Mouse (Mus musculus) midbrain, embryonic 13.5 days (tissue): ENCODE results near the gene Fads1. TPM values are rescaled to one million over a fixed set of nuclear protein-coding genes. Genes with fewer than 3 reads are reported as not detected.

Experiments used
- ATAC-seq: fragments of 200-750 bp; cut with Nextera tagmentation; 2 replicates; pipeline ENCODE4 v1.8.0; 2017; ENCODE audit warnings: mild to moderate bottlenecking, moderate TSS enrichment, moderate library complexity
- H3K27ac ChIP-seq: fragments of 300-500 bp; sonication (generic); 2 replicates; pipeline ENCODE4 v1.5.1; 2015; ENCODE audit warnings: inconsistent platforms, mild to moderate bottlenecking, moderate library complexity
- H3K27me3 ChIP-seq: fragments of 300-500 bp; sonication (generic); 2 replicates; pipeline ENCODE4 v1.6.1; 2015; ENCODE audit warnings: mild to moderate bottlenecking, inconsistent platforms
- H3K36me3 ChIP-seq: fragments of 300-500 bp; sonication (generic); 2 replicates; pipeline ENCODE4 v1.6.1; 2015; ENCODE audit warnings: mild to moderate bottlenecking, inconsistent platforms
- H3K4me1 ChIP-seq: fragments of 300-500 bp; sonication (generic); replicated peaks from 2 replicates; pipeline ENCODE4 v1.6.1; 2015; ENCODE audit warnings: inconsistent platforms
- H3K4me2 ChIP-seq: fragments of 300-500 bp; sonication (generic); replicated peaks from 2 replicates; pipeline ENCODE4 v1.6.1; 2015; ENCODE audit warnings: moderate library complexity, mild to moderate bottlenecking, inconsistent platforms
- H3K4me3 ChIP-seq: fragments of 300-500 bp; sonication (generic); replicated peaks from 2 replicates; pipeline ENCODE4 v1.5.1; 2015; ENCODE audit warnings: mild to moderate bottlenecking, inconsistent platforms
- H3K9ac ChIP-seq: fragments of 300-500 bp; sonication (generic); replicated peaks from 2 replicates; pipeline ENCODE4 v1.6.1; 2015; ENCODE audit warnings: mild to moderate bottlenecking, inconsistent platforms
- H3K9me3 ChIP-seq: fragments of 300-500 bp; sonication (generic); 2 replicates; pipeline ENCODE4 v1.6.1; 2016; ENCODE audit warnings: mild to moderate bottlenecking, inconsistent platforms
- WGBS: fragments of 180-500 bp; shearing (Covaris S2); methylation state at CpG from one replicate; pipeline ENCODE4 v1.1.7; 2015; 5-methylcytosine and 5-hydroxymethylcytosine counted together
- polyA plus RNA-seq: library from polyadenylated mRNA; unstranded; fragments of >200 nt; fragmentation: Nextera tagmentation; extraction: Ambion mirVana; gene quantifications from 2 replicates; pipeline ENCODE4 v1.2.1, GENCODE M21; 2015

Gene Fads1
- polyA plus RNA-seq, 1 experiment from 2014 or later: 173 TPM

DNA sequence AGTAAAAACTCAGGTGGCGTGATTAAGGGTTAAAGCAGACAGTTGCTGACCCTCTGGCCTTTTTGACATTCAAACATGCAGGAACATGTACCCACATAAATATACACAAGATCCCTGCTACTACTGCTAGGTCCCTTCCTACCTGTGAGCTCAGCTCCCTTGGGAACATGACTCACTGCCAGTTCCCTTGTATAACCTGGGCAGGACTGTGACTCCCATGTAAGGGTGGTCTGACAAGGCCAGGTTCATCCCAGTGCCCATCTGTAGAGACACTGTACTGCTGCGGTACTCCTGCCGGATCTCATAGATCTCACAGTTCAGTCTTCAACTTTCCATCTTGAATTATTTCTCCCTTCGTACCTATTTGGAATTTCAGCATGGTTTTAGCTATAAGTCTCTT, 14.4 kb downstream of the Fads1 start:
- no peak overlapping the region for H3K4me3 ChIP-seq
- no peak overlapping the region for H3K27ac ChIP-seq
- H3K4me1 ChIP-seq: no peaks in the 10 kb centered on the region
- H3K27me3 ChIP-seq: no peaks in the 10 kb centered on the region
- ATAC-seq: no peak
- no peaks in the 10 kb centered on the region for H3K9me3 ChIP-seq
- WGBS: 92% methylated on average over 4 of the region's 4 CpGs
- no peak overlapping the region for H3K4me2 ChIP-seq
- H3K36me3 ChIP-seq: peaks cover 75% of the 10 kb centered on the region
- H3K9ac ChIP-seq: no peak overlapping the region

DNA sequence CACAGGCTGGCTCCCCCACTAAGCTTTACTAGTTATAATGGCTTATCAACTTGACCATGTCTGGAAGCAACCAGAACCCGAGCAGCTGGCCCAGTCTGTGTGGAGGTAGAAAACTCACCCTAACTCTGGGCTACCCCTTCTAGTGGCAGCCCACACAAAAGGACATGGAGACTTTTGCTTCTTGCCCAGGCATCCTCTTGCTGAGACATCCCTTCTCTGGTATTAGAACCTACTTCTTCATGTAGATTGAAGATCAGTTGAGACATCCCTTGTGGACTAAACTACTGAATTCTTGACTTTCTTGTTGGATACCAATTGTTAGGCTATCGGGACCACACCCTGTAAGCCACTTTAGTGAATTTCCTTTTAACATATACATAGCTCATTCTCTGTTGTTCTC, 15.6 kb downstream of the Fads1 start:
- peaks cover 8% of the 10 kb centered on the region for H3K4me1 ChIP-seq
- no peak overlapping the region for H3K4me3 ChIP-seq
- H3K4me2 ChIP-seq: no peak overlapping the region
- H3K36me3 ChIP-seq: peaks cover 64% of the 10 kb centered on the region
- H3K27me3 ChIP-seq: no peaks in the 10 kb centered on the region
- H3K9ac ChIP-seq: no peak overlapping the region
- H3K27ac ChIP-seq: peak overlapping the region; percentile 7; the same call in 1 of the 2 replicates
- 87% methylated on average over 2 of the region's 2 CpGs for WGBS
- no peaks in the 10 kb centered on the region for H3K9me3 ChIP-seq
- no peak for ATAC-seq

DNA sequence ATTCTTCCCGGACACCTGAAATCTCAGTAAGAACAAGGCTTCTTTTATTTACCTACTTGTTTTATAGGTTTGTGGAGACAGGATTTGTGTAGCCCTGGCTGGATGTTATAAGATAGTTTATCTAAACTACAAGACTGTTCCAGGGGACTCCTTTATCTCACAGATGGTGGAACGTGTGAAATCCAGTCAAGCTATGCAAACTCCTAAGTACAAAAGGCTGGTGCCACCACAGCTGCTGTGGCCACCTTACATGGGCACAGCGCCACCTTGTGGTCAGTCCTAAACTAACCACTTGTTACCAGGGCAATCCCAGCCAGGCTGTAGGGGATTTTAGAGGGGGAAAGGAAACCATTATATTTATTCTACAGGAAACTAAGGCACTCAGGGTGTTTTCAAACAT, 16.0 kb downstream of the Fads1 start:
- H3K4me2 ChIP-seq: no peak overlapping the region
- no peaks in the 10 kb centered on the region for H3K9me3 ChIP-seq
- no peaks in the 10 kb centered on the region for H3K27me3 ChIP-seq
- peaks cover 9% of the 10 kb centered on the region for H3K4me1 ChIP-seq
- H3K4me3 ChIP-seq: no peak overlapping the region
- H3K36me3 ChIP-seq: peaks cover 59% of the 10 kb centered on the region
- ATAC-seq: peak; percentile 35
- H3K9ac ChIP-seq: no peak overlapping the region
- 30% methylated on average over 3 of the region's 3 CpGs for WGBS
- peak overlapping the region; percentile 7; the same call in 1 of the 2 replicates for H3K27ac ChIP-seq

DNA sequence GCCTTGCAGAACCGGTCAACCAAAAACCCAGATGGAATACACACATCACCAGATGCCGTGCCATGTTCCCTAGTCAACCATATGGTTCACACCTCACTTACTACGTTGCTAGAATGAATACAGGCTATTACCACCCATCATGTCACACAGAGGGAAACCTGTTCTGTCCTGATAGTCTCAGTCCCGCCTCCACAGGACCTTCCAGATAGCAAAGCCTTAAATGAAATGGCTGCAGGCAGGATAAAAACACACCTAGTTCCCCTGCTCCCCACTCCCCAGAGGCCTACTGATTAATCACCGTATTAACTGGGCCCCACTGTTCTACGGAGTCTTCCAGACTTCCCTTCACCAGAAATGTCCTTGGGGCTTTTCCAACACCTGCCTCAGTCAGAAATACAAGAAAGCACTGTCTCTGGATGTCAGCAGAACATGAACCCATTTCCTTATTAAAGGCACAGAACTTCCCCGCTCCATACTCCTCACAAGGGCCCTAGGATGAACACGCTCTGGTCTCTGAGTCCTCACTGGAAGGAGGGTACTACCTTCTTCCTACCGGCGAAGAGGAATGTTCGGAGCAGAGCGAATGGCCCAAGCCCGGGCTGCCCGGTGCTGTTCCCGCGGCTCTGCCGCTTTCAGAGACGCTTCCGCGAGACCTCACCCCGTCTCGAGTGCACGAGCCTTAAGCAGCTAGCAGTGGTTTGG, 20.6 kb downstream of the Fads1 start:
- Histone ChIP-seq H3K27me3 (no peaks in the 10 kb centered on the region), H3K4me3 (peak overlapping the region; percentile 91), H3K36me3 (peaks cover 50% of the 10 kb centered on the region), H3K9ac (peak overlapping the region; percentile 88), H3K4me1 (peaks cover 20% of the 10 kb centered on the region), H3K4me2 (peak overlapping the region; percentile 96), H3K27ac (peak overlapping the region; percentile 84), H3K9me3 (no peaks in the 10 kb centered on the region)
- peak; percentile 1; the same call in 1 of the 2 replicates for ATAC-seq
- 3% methylated on average over 23 of the region's 23 CpGs for WGBS

DNA sequence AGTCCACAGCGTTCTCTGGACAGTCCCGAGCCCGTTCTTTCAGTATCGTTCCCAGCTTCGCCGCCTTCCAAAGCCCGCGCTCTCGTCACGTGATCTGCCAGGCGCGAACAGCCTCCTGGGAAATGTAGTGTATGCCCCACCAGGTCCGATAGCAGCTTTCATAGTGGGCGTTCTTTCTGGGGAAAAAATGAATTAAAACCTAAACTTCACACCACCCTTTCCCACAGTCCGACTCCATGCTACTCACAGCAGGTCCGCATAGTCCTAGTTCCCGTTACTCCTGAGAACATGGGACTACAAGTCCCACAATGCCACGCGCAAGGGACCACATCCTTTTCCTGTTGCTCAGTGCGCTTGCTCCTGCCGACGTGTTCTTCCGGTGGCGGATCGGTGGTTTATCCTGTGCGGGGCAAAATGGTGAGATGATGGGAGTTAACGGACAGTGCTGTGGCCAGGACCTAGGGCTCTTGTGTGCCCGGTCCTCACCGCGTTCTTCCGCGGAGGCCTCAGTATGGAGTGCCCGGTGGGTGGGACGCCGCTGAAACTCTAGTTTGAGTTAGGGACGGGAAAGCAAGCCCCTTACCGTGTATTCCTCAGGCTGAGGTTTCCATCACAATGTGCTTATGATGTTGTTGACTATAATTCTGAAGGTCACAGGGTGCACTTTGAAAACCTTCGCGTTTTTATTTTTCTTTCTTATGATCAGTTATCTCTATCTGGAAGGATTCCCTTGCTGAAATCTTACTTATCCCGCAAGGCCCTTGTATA, 21.3 kb downstream of the Fads1 start, which contains the start of the genes Tmem258 and Fen1:
Gene Tmem258 (plus strand): TSS at position 167 of the 768 bp plus-strand sequence.
Gene Fen1 (minus strand): TSS at position 322 of the 768 bp plus-strand sequence.
- peak; percentile 93 for ATAC-seq
- Histone ChIP-seq H3K9ac (peak within 1 kb of the TSS; percentile 88), H3K9me3 (no peaks in the 10 kb centered on the region), H3K4me1 (peaks cover 20% of the 10 kb centered on the region), H3K4me3 (peak within 1 kb of the TSS; percentile 91), H3K36me3 (peaks cover 57% of the 10 kb centered on the region), H3K27ac (peak within 1 kb of the TSS; percentile 84), H3K27me3 (no peaks in the 10 kb centered on the region), H3K4me2 (peak within 1 kb of the TSS; percentile 96)
- under 1% methylated on average over 40 of the region's 40 CpGs for WGBS

DNA sequence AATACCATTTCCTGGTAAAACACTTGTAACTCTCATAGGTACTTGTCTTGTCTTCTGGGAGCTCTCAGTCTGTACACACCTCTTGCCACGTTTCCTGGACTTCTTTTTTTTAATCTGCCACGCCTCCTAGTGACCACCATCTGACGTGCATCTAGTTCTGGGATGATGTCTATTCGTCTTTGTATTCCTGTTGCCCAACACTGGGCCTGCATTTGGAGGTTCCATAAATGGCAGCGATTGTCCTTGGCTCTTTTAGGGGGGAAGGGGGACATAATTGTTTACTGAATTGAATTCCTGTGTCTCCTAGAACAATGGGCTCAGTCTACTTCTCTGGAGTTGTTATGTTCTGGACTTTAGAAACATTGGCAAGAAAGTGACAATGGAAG, 21.9 kb downstream of the Fads1 start:
- Histone ChIP-seq H3K4me2 (peak overlapping the region; percentile 96), H3K27me3 (no peaks in the 10 kb centered on the region), H3K4me3 (peak overlapping the region; percentile 91), H3K4me1 (peaks cover 20% of the 10 kb centered on the region), H3K9me3 (no peaks in the 10 kb centered on the region), H3K36me3 (peaks cover 57% of the 10 kb centered on the region), H3K27ac (peak overlapping the region; percentile 84; the same call in 1 of the 2 replicates), H3K9ac (peak overlapping the region; percentile 88)
- peak; percentile 37; the same call in 1 of the 2 replicates for ATAC-seq
- 3% methylated on average over 5 of the region's 5 CpGs for WGBS

DNA sequence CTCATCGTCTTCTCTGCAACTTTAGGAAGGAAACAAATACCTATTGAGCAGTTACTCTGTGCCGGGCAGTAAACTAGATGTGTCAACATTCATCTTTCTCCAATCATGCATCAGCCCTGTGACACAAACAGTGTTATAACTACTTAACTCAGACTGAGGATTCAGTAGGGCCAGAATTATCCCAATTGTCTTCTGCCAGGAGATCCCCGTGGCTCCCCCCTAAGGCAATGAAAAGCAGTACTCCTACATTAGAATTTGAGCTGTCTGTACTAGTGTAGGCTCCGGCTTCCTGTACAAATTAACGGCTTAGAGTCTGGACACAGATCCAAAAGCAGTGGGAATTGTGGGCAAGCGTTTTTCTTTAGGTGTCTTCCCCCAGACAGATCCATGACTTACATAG, 22.4 kb downstream of the Fads1 start:
- Histone ChIP-seq H3K4me2 (peak overlapping the region; percentile 96), H3K9ac (peak overlapping the region; percentile 88), H3K36me3 (peaks cover 57% of the 10 kb centered on the region), H3K4me3 (peak overlapping the region; percentile 91), H3K27ac (no peak overlapping the region), H3K9me3 (no peaks in the 10 kb centered on the region), H3K4me1 (peaks cover 20% of the 10 kb centered on the region), H3K27me3 (no peaks in the 10 kb centered on the region)
- 76% methylated on average over 6 of the region's 6 CpGs for WGBS
- ATAC-seq: no peak

DNA sequence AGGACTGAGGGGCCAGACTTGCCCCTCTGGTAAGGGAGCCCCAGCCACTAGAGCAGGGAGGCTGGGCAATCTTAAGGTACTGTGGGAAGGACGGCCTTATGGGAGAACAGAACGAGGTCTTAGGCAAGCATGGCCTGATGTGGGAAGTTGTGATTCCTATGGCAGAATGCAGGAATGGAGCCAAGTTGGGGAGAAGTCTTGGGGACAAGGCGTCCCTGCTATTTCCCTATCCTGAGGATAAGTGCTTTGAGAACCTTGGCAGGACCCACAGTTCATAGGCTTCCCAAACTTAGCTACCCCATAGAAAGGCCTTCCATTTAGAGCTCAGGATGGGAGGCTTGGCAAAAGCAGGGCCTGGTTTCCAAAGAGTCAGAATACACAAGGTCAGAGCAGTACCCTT, 26.2 kb downstream of the Fads1 start:
- H3K4me3 ChIP-seq: no peak overlapping the region
- H3K27me3 ChIP-seq: no peaks in the 10 kb centered on the region
- H3K9me3 ChIP-seq: no peaks in the 10 kb centered on the region
- no peak overlapping the region for H3K4me2 ChIP-seq
- peaks cover 74% of the 10 kb centered on the region for H3K36me3 ChIP-seq
- WGBS: 92% methylated on average over 3 of the region's 3 CpGs
- H3K9ac ChIP-seq: no peak overlapping the region
- peaks cover 10% of the 10 kb centered on the region for H3K4me1 ChIP-seq
- H3K27ac ChIP-seq: no peak overlapping the region
- no peak for ATAC-seq

DNA sequence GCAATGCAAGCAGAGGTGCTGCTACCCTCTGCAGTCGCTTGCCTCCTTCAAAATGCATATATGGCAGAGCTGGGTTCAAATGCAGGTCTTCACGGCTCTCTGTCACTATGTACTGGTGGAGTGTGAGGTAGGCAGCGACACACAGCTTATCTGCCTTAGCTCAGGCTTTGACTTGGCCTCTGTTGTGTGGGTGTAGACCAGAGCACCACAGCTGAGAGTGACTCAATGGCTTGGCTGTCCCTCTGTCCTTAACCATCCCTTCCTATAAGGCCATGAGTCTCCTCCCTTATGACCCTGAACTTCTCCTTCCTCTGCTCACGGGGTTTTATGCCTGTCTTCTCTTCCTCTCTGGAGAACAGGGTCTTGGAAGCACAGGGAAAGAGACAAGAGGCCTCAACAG, 28.2 kb downstream of the Fads1 start:
- H3K27ac ChIP-seq: no peak overlapping the region
- H3K36me3 ChIP-seq: peaks cover 72% of the 10 kb centered on the region
- 90% methylated on average over 4 of the region's 4 CpGs for WGBS

DNA sequence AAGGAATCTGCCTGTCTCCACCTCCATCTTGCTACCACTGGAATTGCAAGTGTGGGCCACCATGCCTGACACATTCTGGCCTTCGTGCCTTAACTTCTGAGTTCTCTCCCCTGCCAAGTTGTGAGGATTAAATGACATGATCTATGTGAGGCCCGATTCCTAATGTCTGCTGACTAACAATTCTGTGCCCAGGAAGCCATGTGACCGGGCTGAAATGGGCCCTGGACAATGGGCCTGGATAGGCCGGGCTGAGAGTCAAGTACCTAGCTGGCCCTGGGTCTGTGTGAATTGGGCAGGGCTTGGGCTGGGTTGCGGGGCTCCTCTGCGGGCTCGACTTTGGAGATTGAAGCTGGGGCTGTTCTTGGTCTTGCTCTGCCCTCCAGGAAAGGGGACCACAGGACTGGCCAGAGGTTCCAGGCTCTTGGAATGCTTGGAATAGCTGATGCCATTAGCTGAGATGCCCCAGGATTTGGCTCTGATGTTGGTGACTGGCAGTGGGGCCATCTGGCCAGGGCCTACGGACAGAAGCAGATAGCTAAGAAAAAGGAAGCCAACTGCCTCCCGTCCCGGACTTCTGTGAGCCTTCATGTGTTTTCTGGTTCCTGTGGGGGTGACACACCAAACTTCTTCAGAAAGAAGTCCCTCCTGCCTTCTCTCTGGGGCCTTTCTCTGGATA, 31.2 kb downstream of the Fads1 start:
- ATAC-seq: no peak

More for the DNA sequence above, 28.2 kb downstream of the Fads1 start:
- Histone ChIP-seq H3K4me1 (no peaks in the 10 kb centered on the region), H3K9ac (no peak overlapping the region), H3K4me3 (no peak overlapping the region), H3K9me3 (no peaks in the 10 kb centered on the region), H3K27me3 (no peaks in the 10 kb centered on the region), H3K4me2 (no peak overlapping the region)
- no peak for ATAC-seq

DNA sequence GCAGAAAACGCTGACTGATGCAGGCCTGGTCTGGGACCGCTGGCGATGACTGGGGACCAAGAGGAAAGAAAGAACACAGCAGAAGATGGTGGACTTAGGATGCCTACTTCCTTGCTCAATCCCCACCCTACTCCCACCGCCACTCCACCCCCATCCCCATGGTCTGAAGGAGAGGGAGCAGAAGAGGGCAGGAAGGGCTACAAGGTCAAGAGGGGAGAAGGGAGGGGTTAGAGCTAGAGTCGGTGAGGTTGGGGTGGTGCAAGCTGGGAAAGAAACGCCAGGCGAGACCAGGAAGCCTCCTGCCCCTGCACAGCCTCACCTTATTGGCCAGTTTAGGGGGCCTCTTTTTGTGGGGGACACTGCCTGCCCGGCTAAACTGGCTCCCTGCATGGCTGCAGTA, 33.4 kb downstream of the Fads1 start:
- WGBS: 85% methylated on average over 8 of the region's 8 CpGs
- Histone ChIP-seq H3K27me3 (no peaks in the 10 kb centered on the region), H3K9ac (no peak overlapping the region), H3K36me3 (peaks cover 21% of the 10 kb centered on the region), H3K27ac (no peak overlapping the region), H3K9me3 (no peaks in the 10 kb centered on the region), H3K4me1 (no peaks in the 10 kb centered on the region), H3K4me2 (no peak overlapping the region), H3K4me3 (no peak overlapping the region)
- no peak for ATAC-seq

More for the DNA sequence above, 31.2 kb downstream of the Fads1 start:
- Histone ChIP-seq H3K9me3 (no peaks in the 10 kb centered on the region), H3K4me1 (no peaks in the 10 kb centered on the region), H3K27ac (no peak overlapping the region), H3K4me2 (no peak overlapping the region), H3K4me3 (no peak overlapping the region), H3K36me3 (peaks cover 43% of the 10 kb centered on the region), H3K9ac (no peak overlapping the region), H3K27me3 (no peaks in the 10 kb centered on the region)
- 91% methylated on average over 10 of the region's 10 CpGs for WGBS

DNA sequence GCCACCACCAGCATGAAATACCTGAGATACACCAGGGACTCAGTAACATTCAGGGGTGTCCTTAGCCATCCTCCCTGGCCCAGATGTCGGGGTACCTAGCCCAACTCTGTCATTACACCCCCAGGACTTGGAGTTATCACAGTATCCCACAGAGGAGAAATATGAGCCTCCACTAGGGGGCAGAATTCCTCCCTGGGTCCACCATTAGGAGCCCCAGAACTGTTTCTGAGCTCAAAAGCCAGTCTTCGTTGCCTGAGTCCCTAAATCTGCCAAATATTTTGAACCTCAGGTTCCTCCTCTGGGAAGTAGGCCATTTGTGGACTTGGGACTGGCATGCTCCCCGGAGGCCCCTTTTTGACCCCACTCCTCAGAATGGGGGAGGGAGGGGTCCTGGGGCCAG, 36.4 kb downstream of the Fads1 start:
- Histone ChIP-seq H3K4me3 (no peak overlapping the region), H3K27me3 (no peaks in the 10 kb centered on the region), H3K4me1 (0 out of 2 replicates have a peak, but pooled peaks cover 6% of the 10 kb centered on the region), H3K9ac (no peak overlapping the region), H3K4me2 (no peak overlapping the region), H3K9me3 (no peaks in the 10 kb centered on the region), H3K36me3 (no peaks in the 10 kb centered on the region), H3K27ac (no peak overlapping the region)
- whole genome bisulfite sequencing: 60% methylated on average over 3 of the region's 3 CpGs
- no peak for ATAC-seq
